Mouse (Mus musculus) lung, postnatal 0 days (tissue): Measurements from ENCODE around the gene Igsf11.

ENCODE experiments used
- CTCF ChIP-seq: IDR thresholded peaks from 2 replicates; pipeline ENCODE4 v1.5.1; 2016; ENCODE audit warnings: antibody characterized with exemption, mild to moderate bottlenecking
- EP300 ChIP-seq: IDR thresholded peaks from 2 replicates; pipeline ENCODE4 v1.6.1; 2016; ENCODE audit warnings: antibody characterized with exemption, mild to moderate bottlenecking, control low read depth

- no peak for TF ChIP-seq CTCF
- no peak for TF ChIP-seq EP300
Observed at GRCm38 (mm10) chr16:38874481-38874880, 18.0 kb upstream of the Igsf11 start.
